Mouse (Mus musculus) embryonic facial prominence, embryonic 13.5 days (tissue): ENCODE results near the gene Gm10377. TPM values are rescaled to one million over a fixed set of nuclear protein-coding genes. Genes with fewer than 3 reads are reported as not detected.
"Not testable (repeated sequence)": the region's sequence is repeated elsewhere in the genome, so short reads cannot be mapped to it uniquely, and the experiment has no call there.

Experiments
- ATAC-seq: fragments of 200-750 bp; cut with Nextera tagmentation; 2 replicates; pipeline ENCODE4 v1.8.0; 2017; ENCODE audit warnings: low read depth; ENCODE audit not compliant: insufficient number of reproducible peaks, insufficient read depth, low FRiP score, low TSS enrichment
- H3K27ac ChIP-seq: fragments of 300-500 bp; sonication (generic); 2 replicates; pipeline ENCODE4 v1.5.1; 2015; ENCODE audit warnings: moderate library complexity, mild to moderate bottlenecking, inconsistent platforms
- H3K27me3 ChIP-seq: fragments of 300-500 bp; sonication (generic); 2 replicates; pipeline ENCODE4 v1.6.1; 2015; ENCODE audit warnings: mild to moderate bottlenecking, inconsistent platforms
- H3K36me3 ChIP-seq: fragments of 300-500 bp; sonication (generic); 2 replicates; pipeline ENCODE4 v1.6.1; 2015; ENCODE audit warnings: mild to moderate bottlenecking, inconsistent platforms
- H3K4me1 ChIP-seq: fragments of 300-500 bp; sonication (generic); 2 replicates; pipeline ENCODE4 v1.6.1; 2015; ENCODE audit warnings: inconsistent platforms
- H3K4me2 ChIP-seq: fragments of 300-500 bp; sonication (generic); 2 replicates; pipeline ENCODE4 v1.6.1; 2015; ENCODE audit warnings: moderate library complexity, mild to moderate bottlenecking, inconsistent platforms
- H3K4me3 ChIP-seq: fragments of 300-500 bp; sonication (generic); 2 replicates; pipeline ENCODE4 v1.5.1; 2015; ENCODE audit warnings: mild to moderate bottlenecking, inconsistent platforms
- H3K9ac ChIP-seq: fragments of 300-500 bp; sonication (generic); 2 replicates; pipeline ENCODE4 v1.6.1; 2015; ENCODE audit warnings: mild to moderate bottlenecking, inconsistent platforms
- H3K9me3 ChIP-seq: fragments of 300-500 bp; sonication (generic); 2 replicates; pipeline ENCODE4 v1.6.1; 2016; ENCODE audit warnings: inconsistent platforms
- WGBS: fragments of 180-500 bp; shearing (Covaris S2); methylation state at CpG from one replicate; pipeline ENCODE4 v1.1.7; 2015; ENCODE audit warnings: mixed read lengths; 5-methylcytosine and 5-hydroxymethylcytosine counted together
- polyA plus RNA-seq: library from polyadenylated mRNA; unstranded; fragments of >200 nt; fragmentation: Nextera tagmentation; extraction: Ambion mirVana; gene quantifications from 2 replicates; pipeline ENCODE4 v1.2.1, GENCODE M21; 2015

Gene Gm10377
- polyA plus RNA-seq: not detected in 2 replicates

- not testable (repeated sequence) for H3K4me1 ChIP-seq, ATAC-seq, H3K36me3 ChIP-seq, H3K27ac ChIP-seq, H3K4me2 ChIP-seq, H3K9me3 ChIP-seq, H3K4me3 ChIP-seq, H3K9ac ChIP-seq, H3K27me3 ChIP-seq
Observed at GRCm38 (mm10) chr14:42797887-42798286, at the start of gene Gm10377. TSS of gene Gm10377 (minus strand) at chr14:42797987.

DNA sequence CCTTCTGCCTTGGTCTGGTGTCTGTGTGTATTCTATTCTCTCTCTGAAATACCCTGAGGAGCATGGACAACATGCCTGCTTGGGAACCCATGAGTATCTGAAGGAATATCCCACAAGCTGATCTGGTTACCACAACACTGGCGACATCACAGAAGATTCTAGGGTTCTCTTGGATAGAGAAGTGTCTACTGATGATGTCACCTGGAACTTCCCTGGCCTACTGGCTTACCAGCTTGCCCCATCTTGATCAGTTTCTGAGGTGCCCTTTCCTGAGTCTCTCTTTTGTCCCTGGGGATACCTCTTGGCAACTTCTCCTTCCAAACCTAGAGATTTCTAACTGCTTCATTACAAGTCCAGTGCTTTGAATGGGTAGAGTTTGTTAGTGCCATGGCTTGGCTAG, 29.1 kb downstream of the Gm10377 start, which contains the start of gene Gm3015:
Gm3015 (minus strand) TSS at position 101 of the 400 bp plus-strand sequence.
- not testable (repeated sequence) for H3K9ac ChIP-seq, H3K27ac ChIP-seq, H3K4me3 ChIP-seq, H3K4me2 ChIP-seq, H3K36me3 ChIP-seq, H3K27me3 ChIP-seq, H3K9me3 ChIP-seq, ATAC-seq, H3K4me1 ChIP-seq
- 50% methylated on average over 1 of the region's 1 CpGs for WGBS

Other genes with a start within 250 kb of the Gm10377 start
- not detected in 2 replicates for gene Gm17124, start 198.1 kb downstream of the Gm10377 start, polyA plus RNA-seq
- not detected in 2 replicates for gene Gm3633, start 156.1 kb downstream of the Gm10377 start, polyA plus RNA-seq
- not detected in 2 replicates for gene Gm10378, start 142.0 kb downstream of the Gm10377 start, polyA plus RNA-seq
- gene Gm3015, start 29.2 kb downstream of the Gm10377 start, polyA plus RNA-seq: not detected in 2 replicates
- not detected in 2 replicates for gene Gm21977, start 55.5 kb upstream of the Gm10377 start, polyA plus RNA-seq
- gene Gm8082, start 195.6 kb upstream of the Gm10377 start, polyA plus RNA-seq: not detected in 2 replicates
- gene Gm10376, start 217.6 kb upstream of the Gm10377 start, polyA plus RNA-seq: not detected in 2 replicates